Mouse (Mus musculus): ENCODE measurements around the gene Zbtb24. TPM values are rescaled to one million over a fixed set of nuclear protein-coding genes. Genes with fewer than 3 reads are reported as not detected.

Zbtb24 gene
- polyA plus RNA-seq, 1 experiment from 2014 or later: 20.6 TPM

Other genes with a start within 250 kb of the Zbtb24 start
- 25.9 and 27.9 TPM in 2 replicates for gene Fig4, start 147.1 kb upstream of the Zbtb24 start, polyA plus RNA-seq (2015; fragmentation: Nextera tagmentation; extraction: Ambion mirVana)
- 0.10 and 0.17 TPM in 2 replicates for gene Ak9, start 146.4 kb upstream of the Zbtb24 start, polyA plus RNA-seq (2015; fragmentation: Nextera tagmentation; extraction: Ambion mirVana)
- 27.9 and 31.9 TPM in 2 replicates for gene Mical1, start 25.9 kb downstream of the Zbtb24 start, polyA plus RNA-seq (2015; fragmentation: Nextera tagmentation; extraction: Ambion mirVana)
- gene Smpd2, start 40.0 kb downstream of the Zbtb24 start, polyA plus RNA-seq (2015; fragmentation: Nextera tagmentation; extraction: Ambion mirVana): 35.0 and 37.0 TPM in 2 replicates
- 1.6 and 2.7 TPM in 2 replicates for gene Ppil6, start 40.1 kb downstream of the Zbtb24 start, polyA plus RNA-seq (2015; fragmentation: Nextera tagmentation; extraction: Ambion mirVana)
- gene Cd164, start 69.0 kb downstream of the Zbtb24 start, polyA plus RNA-seq (2015; fragmentation: Nextera tagmentation; extraction: Ambion mirVana): 51.3 and 56.5 TPM in 2 replicates